Mouse (Mus musculus) adipocyte (in vitro differentiated cells): ENCODE data around the gene Pik3r5.

Source experiments
- DNase-seq: peaks from one replicate; pipeline ENCODE4 v3.0.0-alpha.2; 2016; ENCODE audit warnings: low spot score

Pik3r5 gene

GRCm38 (mm10) chr11:68485206-68485942 is 53.5 kb downstream of the Pik3r5 start:
- peak; percentile 71 for DNase-seq

- DNase-seq: peak; percentile 9
These were observed 54.2 kb downstream of the Pik3r5 start for GRCm38 (mm10) chr11:68486093-68486492.

DNA sequence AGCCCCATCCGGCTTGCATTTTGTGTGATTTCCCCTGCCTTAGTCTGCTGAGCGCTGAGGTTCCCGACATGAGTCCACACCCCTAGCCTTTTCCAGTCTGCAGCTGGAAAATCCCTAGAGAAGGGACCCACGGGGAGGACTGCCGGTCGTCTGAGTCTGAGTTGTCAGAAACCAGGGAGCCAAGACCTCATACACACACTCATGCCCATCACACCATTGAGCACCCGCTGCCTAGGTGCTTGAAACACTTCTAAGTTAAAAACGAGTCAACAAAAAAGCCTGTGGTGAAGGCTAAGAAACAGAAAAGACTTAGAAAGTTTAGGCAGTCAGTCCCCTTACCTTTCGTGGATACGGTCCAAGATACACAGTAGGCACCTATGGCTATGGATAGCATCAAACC is 55.8 kb downstream of the Pik3r5 start:
- DNase-seq: no peak

DNA sequence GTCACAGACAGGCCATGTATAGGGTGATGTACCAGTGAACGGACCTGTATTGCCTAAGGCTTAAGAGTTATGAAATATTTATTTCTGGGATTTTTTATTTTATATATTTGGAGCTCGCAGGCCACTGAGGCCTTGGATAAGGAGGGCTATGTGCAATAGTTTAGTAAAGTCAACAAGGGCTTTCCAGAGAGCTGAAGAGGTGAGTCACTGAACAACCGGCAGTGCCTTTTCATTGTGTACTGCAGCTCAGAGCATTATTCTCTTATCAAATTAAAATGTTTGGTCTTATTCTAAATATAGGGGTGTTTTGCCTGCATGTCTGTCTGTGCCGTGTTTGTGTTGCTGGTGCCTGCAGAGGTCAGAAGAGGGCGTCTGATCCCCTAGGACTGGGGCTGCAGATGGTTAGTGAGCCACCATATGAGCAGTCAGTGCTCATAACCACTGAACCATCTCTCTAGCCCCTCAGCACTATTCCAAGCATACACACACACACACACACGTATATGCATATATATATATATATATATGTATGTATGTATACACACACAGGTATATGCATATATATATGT is 56.4 kb downstream of the Pik3r5 start:
- DNase-seq: no peak

DNA sequence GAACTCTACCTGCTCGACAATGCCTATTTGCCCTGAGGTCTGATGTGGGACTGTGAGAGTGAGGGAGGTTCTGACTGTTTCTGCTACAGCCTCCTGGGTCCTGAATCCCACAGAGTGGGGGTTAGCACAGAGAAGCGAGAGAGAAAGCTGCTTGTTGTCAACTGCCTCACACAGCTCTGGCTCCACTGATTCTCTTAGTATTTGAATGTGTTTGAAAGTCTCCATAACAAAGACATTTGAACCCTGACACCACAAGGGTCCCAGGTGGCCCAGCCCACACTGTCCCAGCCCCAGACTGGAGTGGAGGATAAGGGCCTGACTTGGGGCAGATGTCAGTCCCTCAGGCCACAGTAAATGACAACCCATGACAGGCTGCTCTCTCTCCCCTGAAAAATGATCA is 57.3 kb downstream of the Pik3r5 start:
- no peak for DNase-seq

DNA sequence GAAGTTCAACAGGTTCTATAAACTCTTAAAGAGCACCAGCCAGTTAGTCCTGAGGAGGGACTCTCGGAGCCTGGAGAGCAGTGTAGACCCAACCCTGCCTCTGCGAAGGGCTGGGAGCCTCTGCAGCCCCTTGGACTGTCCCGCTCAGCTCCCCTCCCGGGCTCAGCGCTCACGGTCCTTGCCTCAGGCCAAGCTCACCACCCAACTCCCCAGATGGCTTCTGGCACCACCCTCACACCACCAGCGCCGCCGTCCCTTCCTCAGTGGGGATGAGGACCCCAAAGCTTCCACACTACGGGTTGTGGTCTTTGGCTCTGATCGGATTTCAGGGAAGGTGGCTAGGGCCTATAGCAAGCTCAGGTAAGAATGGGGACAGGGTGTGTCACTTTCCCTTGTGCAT is 60.7 kb downstream of the Pik3r5 start:
- no peak for DNase-seq

DNA sequence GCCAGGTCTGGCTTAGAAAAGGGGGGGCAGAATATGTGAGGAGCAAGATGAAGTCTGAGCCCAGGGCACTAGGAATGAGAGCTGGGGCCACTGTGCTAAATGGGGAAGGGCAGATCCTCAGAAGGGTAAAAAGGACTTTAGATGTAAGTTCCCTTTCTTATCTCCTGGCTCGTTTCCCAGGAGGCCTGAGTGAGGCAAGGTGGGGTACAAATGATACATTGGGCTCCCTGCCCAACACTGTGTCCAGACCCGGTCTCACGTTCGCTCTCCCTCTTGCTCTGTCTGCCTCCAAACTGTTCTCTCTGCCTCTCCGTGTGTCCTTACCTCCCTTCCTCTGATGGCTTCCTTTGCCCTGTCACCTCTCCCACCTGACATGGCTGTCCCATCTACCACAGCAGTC is 61.8 kb downstream of the Pik3r5 start:
- DNase-seq: no peak

DNA sequence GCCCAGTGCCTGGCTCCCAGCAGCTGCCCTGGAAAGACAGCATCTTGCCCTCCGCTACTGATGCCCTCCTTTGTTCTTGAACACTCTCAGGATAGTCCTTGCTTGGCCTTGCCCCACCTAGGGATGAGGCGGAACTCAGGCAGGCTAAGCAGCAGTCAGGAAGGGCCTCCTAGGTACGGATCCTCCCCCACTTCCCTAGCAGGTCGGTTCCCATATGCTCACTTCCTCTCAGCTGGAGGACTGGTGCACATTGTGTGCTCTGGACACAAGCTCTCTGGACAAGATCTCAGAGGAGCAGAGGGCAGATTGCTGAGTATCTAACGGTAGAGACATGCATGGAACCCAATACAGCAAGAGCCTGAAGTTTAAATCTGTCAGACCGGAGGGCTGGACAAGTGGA is 65.2 kb downstream of the Pik3r5 start:
- DNase-seq: no peak

DNA sequence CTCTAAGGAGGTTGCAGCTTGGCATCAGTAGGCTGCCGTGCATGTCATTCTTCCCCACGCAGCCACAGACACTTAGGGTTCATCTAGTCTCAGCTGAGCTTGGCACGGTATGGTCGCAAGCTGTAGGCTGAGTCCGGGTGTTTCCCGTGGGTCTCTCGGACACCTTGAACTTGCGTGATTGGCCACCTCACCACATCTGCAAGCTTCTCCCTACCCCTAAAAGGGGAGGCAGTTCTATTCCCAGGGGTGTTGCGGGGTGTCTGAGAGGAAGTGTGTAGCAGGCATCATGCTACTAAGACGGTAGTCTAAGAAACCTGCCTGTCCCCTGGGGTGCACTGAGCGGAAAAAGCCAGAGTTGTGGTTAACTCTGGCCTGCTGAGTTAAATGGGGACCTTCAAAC is 66.6 kb downstream of the Pik3r5 start:
- DNase-seq: no peak

GRCm38 (mm10) chr11:68498999-68499699 is 67.2 kb downstream of the Pik3r5 start:
- no peak for DNase-seq

DNA sequence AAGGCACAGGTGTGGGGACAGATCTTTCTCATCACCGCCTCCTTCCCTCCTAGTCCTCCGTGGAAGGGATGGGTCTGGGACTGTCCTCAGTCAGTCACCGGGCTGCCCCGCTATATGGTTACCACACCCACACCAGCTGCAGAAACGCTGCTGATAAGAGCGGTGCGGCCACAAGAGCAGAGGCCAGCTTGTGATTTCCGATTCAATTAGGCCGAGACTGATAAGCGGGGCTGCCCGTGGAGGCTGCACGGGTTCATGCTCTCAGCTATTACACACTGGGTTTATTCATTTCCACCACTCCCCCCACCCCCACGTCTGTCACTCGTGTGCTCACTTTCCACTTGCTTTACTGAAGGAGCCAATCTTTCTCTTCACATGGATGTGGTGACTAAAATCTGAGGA is 69.0 kb downstream of the Pik3r5 start:
- no peak for DNase-seq

GRCm38 (mm10) chr11:68502408-68502807 is 70.5 kb downstream of the Pik3r5 start:
- no peak for DNase-seq

GRCm38 (mm10) chr11:68502902-68503629 is 71.1 kb downstream of the Pik3r5 start, which contains the start of gene Pik3r6:
TSS of gene Pik3r6 (plus strand) at chr11:68503019.
- no peak for DNase-seq

DNA sequence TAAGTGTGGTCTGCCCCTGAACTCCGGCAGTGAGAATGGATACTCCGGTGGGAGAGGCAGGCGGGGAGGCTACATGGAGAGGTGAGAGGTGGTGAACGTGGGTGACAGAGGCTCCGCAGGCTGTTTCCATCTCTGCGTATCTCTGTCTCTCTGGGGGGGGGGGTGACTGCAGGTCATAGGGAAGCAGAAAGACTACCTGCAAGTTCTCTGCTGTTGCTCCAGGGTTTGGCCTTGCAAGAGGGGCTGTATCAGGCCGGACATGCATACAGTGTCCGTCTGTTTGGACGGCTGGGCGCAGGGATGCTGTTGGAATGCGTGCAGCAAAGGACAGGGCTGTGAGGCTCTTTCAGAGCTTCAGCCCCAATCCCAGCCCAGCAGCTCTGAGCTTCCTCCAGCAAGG is 73.0 kb downstream of the Pik3r5 start:
- no peak for DNase-seq

DNA sequence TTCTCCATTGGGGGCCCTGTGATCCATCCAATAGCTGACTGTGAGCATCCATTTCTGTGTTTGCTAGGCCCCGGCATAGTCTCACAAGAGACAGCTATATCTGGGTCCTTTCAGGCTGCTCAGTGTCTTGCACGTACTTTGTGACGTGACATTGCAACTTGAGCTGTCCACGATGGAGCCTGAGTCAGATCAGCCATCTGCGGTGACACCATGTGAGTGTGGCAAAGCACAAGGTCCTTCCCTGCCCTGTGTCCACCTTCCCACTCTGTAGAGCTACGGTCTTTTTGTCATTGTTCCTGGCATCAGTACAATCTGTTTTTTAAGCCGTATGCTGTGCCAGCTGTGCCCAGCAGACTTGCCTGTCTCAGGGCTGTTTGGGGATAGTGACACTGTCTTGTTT is 75.3 kb downstream of the Pik3r5 start:
- no peak for DNase-seq

GRCm38 (mm10) chr11:68508619-68509018 is 76.7 kb downstream of the Pik3r5 start:
- DNase-seq: no peak

DNA sequence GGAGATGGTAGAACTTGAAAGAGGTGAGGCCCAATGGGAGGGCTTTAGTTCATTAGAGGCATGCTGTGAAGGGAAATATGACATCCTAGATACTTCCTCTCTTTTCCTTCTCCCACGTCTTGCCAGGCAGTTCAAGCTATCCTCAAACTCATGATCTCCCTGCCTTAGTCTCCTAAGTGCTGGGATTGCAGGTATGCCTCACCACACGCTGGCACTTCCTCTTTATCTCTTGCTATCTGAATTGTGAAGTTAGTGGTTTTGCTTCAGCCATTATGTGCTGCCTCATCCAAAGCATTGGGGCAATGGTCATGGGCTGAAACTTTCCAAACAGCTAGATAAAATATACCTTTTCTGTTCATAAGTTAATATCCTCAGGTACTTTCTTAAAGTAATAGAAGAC is 77.3 kb downstream of the Pik3r5 start:
- DNase-seq: no peak

DNA sequence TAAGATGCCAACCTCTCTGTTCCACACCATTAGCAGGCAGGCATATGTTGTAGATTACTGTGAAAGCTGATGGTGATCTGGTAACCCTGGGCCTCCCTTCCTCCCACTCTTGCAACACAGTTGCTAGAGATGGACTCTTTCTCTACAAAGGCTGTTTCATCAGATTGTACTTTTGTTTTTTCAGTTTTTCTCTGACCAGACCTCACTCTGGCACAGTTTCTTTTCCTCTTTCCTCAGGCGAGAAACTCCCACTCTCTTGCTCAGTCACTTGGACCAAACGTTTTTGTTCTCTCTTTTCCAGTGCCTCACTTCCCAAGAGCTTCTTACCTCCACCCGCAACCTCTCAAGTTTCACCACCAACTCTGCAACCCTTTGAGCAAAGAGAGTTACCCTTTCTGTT is 82.0 kb downstream of the Pik3r5 start:
- peak; percentile 53 for DNase-seq

DNA sequence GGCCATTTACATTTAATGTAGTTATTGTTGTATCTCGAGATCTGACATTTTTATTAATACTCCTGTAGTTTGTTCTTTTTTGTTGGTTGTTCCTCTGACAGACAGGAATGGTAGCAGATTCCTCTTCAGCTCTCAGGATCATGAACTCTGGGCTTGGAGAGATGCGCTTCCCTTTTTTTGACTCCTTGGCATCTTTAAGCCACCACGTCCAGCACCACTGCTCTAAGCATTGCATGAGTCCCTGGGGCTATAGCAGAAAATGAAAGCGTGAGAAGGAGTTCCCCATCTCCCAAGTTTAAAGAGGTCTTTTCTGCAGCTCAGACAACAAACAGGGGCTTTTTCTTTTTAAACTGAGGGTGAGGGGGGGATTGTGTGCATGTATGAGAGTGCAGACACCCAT is 87.4 kb downstream of the Pik3r5 start:
- no peak for DNase-seq

- no peak for DNase-seq
These were observed 87.9 kb downstream of the Pik3r5 start for GRCm38 (mm10) chr11:68519815-68520214.

GRCm38 (mm10) chr11:68520439-68520838 is 88.5 kb downstream of the Pik3r5 start:
- DNase-seq: no peak

DNA sequence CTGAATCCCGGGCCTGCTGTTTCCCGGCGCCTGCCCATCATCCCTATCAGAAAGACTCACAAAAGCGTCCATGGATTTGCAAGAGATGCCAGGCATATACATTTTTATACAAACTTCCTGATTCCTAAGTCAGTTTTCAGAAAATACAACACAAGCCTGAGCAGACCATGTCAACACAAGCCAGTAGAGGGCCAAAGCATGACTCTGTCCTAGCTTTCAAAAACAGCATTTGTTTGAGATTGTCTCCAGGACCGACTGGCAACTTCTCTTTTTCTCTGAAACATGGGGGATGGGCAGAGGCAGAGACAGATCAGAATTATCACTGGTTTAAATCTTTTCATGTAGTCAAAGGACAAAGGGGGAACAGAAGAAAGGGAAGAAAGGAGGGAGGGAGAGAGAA is 89.4 kb downstream of the Pik3r5 start:
- DNase-seq: no peak

DNA sequence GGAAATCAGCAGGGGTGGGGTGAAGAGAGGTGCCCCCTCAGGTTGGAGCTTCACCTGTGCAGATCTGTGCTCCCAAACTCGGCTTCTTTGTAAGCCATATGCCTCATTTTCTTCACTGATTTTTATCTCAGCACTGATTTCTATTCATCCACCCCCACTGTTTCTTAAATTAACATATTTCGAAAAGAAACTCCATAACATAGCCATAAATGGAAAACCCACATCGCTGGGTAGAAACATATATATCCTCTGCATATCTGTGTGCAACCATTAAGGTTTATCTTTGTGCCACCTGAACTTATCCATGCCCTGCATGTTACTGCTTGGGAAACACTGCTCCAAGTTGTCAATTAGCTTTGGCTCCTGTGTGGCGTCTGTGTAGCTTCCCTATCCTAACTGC is 94.5 kb downstream of the Pik3r5 start:
- no peak for DNase-seq
